Mouse (Mus musculus) cerebellum, postnatal 25 days (tissue): ENCODE measurements at regions not wholly inside any gene's neighbourhood (a gene's known extent, or its start where the extent isn't known, plus 50 kb on each side); places are given as distances from the start of the nearest gene placed in this dataset.

Experiments
- DNase-seq, 2 experiments: peaks; one replicate each; pipeline ENCODE4 v3.0.0; 2021; ENCODE audit warnings: mixed read lengths in 2 of 2

DNA sequence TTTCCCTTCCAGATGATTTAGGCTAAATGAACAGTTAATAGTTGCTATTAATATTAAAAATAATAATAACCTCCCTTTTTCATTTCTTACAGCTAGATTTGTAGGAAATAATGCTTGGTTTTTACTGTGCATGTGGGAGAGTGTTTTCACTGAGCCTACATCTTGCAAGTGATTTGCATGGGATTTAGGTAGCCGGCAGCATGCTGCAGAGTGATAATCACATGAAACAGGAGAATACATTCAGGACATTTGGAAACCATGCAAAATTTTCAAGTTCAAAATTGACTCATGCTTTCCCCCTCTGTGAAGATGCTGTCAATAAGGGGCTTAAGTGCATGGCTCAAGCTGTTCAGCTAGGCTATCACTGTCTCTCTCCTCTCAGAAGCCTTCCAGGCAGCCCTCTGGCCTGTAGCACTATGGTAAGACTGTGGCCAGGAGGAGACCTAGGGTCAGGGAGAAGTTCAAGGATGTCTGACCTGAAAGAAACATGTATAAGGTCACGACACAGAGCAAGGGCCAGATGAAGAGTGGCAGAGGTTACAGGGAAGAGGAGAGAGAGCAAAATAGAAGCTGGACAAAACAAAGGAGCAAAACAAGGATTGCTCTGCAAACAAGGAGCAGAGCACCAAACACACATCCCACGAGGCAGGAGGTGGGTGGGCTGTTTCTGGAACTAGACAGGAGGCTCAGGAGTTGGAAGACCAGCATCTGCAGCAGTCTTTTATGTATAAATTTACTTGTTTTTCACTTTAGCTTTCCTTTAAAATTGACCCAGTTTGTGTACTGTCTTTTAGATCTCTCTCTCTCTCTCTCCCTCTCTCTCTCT is 177.5 kb downstream of the Tmem161b start:
- DNase-seq: peak in 1 of 2 experiments; percentile 7

DNA sequence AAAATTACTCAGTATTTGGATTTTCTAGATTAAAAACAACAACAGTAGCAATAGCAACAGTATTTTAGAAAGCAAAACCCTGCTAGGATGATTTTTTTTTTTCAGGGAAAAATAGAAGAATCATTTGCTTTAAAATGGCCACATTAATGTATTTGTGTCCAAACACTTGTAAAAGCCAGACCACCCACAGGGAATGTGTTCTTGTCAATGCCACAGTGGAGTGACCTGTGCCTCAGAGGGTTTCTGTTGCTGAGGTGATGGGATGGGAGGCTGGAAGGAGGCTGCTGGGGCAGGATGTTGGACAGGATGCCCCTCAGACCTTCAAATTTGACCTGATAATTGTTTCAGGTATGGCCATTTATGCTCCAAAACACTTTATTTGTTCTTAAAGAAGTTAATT is 178.9 kb downstream of the Tmem161b start:
- no peak for DNase-seq

DNA sequence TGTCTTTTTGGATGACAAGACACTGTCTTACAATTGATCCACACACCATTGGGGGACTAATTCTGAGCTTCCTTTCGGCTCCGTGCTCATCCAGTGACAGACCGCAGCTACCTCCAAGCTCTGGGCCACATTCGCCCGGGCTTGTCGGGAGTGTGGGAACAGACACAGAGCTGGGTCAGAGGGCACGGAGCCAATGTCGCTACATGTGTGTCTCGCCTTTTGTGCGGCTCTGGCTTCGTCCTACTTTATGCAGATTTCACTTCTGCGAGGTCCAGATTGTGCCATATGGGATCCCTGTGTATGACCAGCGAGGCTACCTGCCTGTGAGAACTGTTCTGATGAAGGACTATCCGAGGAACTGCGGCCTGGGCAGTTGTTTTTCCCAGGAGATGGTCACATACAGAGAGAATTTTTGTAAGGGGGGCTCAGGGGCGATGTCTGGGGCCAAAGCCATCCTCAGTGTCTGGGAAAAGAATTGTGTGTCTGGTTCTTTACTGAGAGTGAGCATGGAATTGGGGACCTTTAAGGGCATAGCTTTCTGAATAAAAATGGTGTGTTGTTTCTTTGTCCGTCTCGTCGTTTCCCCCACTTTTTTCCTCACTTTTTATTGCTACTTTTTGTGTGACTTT is 182.6 kb downstream of the Tmem161b start:
- DNase-seq: peak; percentile 87 to 90

DNA sequence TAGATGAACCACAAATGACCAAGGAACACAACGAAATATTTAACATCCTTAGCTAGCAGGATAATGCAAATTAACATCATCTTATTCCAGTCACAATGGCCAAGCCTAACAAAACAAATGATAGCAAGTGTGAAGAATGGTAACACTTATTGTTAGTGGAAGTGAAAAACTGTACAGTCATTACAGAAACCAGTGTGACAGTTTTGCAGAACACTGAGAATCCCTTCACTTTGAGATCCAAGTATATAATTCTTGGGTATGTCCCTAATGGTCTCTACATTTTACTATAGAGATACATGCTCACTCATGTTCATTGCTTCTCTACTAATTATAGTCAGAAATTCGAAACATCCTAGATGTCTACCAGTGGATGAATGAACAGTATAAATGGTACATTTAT is 212.3 kb downstream of the Tmem161b start:
- DNase-seq: no peak

DNA sequence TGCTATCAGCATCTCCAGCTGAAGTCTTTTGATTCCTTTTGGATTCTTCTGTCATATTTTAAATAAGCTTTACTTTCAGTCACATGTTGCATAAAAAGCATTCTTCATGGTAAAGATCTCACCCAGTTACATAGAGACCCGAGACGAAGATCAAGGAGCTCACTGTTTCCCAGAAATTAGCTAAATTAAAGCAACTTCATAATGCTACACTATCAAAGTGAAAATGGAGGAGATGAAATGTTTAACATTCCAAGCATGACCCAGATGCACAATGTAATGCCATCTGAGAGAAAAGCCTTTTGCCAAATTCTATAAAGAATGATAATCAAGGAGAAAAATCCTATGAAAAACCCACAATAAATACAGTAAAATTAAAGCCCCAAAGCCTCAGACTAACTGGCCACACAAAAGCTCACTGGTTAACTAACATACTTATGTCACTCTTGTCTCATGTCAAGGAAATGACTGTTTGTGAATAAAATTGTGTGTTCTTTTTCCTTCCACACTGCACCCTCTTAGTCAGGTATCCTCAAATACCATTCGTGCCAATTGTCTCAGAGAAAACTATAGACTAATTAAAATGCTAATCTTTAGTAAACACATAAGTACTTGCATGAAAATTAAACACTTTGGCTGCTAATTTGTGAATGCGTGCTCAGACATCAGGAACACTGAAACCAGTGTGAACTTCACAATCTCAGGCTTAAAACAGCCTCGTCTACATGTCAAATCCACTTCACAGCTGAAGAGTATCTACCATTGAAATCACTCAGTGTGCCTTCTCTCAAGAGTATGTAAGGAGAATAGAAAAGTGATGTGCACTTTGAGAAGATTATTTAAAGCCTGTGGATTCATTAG is 215.7 kb downstream of the Tmem161b start:
- no peak for DNase-seq

DNA sequence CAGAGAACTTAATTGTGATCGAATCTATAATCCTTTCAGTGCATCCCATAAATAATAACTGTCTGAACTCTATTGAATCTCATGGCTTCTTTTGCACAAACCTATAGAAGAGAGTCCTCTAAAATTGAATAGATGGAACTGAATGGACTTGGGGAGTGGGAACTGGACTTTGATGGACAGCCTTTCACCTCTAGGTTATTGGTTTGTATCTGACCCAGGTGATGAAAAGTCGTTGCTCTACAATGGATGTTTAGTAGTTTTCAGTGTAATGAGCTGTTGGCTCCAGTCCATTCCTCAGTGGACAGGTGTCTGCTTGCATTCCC is 216.3 kb downstream of the Tmem161b start:
- DNase-seq: no peak

DNA sequence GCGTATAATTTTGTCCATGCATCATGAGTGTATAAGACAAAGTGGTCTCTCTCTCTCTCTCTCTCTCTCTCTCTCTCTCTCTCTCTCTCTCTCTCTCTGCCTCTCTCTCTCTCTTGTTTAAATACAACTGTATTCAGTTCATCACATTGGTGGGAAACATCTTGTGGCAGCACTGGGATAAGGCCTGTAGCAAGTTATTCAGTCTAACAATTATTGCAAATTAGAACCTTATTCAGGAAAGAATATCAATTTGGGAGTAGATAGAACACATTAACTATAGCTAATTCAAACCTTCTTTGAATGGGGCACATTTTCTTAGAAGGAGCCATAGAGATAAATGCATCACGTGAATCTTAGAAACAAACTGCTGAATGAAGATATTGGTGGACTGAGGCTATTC is 226.4 kb downstream of the Tmem161b start:
- no peak for DNase-seq

DNA sequence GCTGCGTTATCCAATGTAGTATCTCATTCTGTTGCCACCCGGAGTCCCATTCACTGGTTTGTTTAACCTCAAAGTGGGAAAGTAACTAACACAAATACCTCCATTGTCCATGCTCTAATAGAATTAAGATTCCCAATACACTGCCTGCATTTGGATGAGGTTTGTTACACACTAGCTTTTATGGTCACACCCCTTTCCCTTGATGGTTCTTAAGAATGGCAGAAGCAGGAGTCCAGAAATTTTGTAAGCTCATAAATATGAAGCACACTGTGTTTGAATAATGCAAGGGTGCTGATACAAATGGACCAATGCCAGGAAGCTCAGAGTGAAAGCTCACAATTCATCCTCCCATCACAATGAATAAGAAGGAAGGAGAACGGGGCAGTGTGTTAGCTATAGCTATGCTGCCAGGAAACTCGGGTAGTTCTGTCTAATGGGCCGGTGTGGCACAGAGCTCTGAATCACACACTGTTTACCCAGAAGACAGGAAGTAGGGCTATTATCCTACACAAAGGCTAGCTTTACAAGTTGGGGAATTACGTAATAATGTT is 227.0 kb downstream of the Tmem161b start:
- no peak for DNase-seq
